Mouse (Mus musculus): ENCODE measurements around the gene Tnk2. TPM values are rescaled to one million over a fixed set of nuclear protein-coding genes. Genes with fewer than 3 reads are reported as not detected.

Gene Tnk2
- polyA plus RNA-seq, 1 experiment from 2014 or later, result 17.1 TPM

GRCm38 (mm10) chr16:32610460-32611255, 33.0 kb upstream of the Tnk2 start:
- no peaks in the 10 kb centered on the region for H3K27me3 ChIP-seq (ENCODE audit: control insufficient read depth, insufficient read depth, low read length)
- no peak for ATAC-seq (ENCODE audit: low FRiP score, low TSS enrichment)
- no peaks in the 10 kb centered on the region for H3K4me1 ChIP-seq (replicated peaks; ENCODE audit: control insufficient read depth, insufficient read depth)
- H3K9me3 ChIP-seq (ENCODE audit: control insufficient read depth, low read length), result no peaks in the 10 kb centered on the region
- no peaks in the 10 kb centered on the region for H3K36me3 ChIP-seq (ENCODE audit: control insufficient read depth, insufficient read depth, low read length)
- no peak overlapping the region for H3K27ac ChIP-seq (replicated peaks)
- TF ChIP-seq CTCF (IDR thresholded peaks at IDR 0.05; ENCODE audit: low read depth) (no peak), EP300 (optimal IDR thresholded peaks at IDR 0.05) (no peak)
- peak; percentile 48 for DNase-seq (ENCODE audit: low spot score)
- peak overlapping the region; percentile 88 for H3K4me2 ChIP-seq (replicated peaks; ENCODE audit: low read depth)
- no peak overlapping the region for H3K9ac ChIP-seq (ENCODE audit: low read length)
- H3K4me3 ChIP-seq (ENCODE audit: low read depth, low read length), result peak overlapping the region; percentile 81; the same call in 1 of the 2 replicates
- 54% methylated on average over 5 of the region's 5 CpGs for WGBS

- no peak overlapping the region for H3K9ac ChIP-seq (ENCODE audit: low read length)
- 71% methylated on average over 1 of the region's 1 CpGs for WGBS
- H3K27ac ChIP-seq (replicated peaks), result no peak overlapping the region
- TF ChIP-seq CTCF (IDR thresholded peaks at IDR 0.05; ENCODE audit: low read depth), result no peak
- no peak for TF ChIP-seq EP300 (optimal IDR thresholded peaks at IDR 0.05)
- H3K4me3 ChIP-seq (ENCODE audit: low read depth, low read length), result no peak overlapping the region
- no peaks in the 10 kb centered on the region for H3K27me3 ChIP-seq (ENCODE audit: control insufficient read depth, insufficient read depth, low read length)
- no peak for DNase-seq (ENCODE audit: low spot score)
- H3K36me3 ChIP-seq (ENCODE audit: control insufficient read depth, insufficient read depth, low read length), result no peaks in the 10 kb centered on the region
- H3K4me1 ChIP-seq (replicated peaks; ENCODE audit: control insufficient read depth, insufficient read depth), result no peaks in the 10 kb centered on the region
- no peak for ATAC-seq (ENCODE audit: low FRiP score, low TSS enrichment)
- H3K9me3 ChIP-seq (ENCODE audit: control insufficient read depth, low read length), result no peaks in the 10 kb centered on the region
- no peak overlapping the region for H3K4me2 ChIP-seq (replicated peaks; ENCODE audit: low read depth)
Measured at GRCm38 (mm10) chr16:32612052-32612451, 31.6 kb upstream of the Tnk2 start.

- WGBS, result 73% methylated on average over 3 of the region's 3 CpGs
- Histone ChIP-seq H3K4me1 (replicated peaks; ENCODE audit: control insufficient read depth, insufficient read depth) (no peaks in the 10 kb centered on the region), H3K4me2 (replicated peaks; ENCODE audit: low read depth) (no peak overlapping the region), H3K9me3 (ENCODE audit: control insufficient read depth, low read length) (no peaks in the 10 kb centered on the region), H3K9ac (ENCODE audit: low read length) (no peak overlapping the region), H3K4me3 (ENCODE audit: low read depth, low read length) (no peak overlapping the region), H3K27ac (replicated peaks) (no peak overlapping the region), H3K36me3 (ENCODE audit: control insufficient read depth, insufficient read depth, low read length) (no peaks in the 10 kb centered on the region), H3K27me3 (ENCODE audit: control insufficient read depth, insufficient read depth, low read length) (no peaks in the 10 kb centered on the region)
- DNase-seq (ENCODE audit: low spot score) (no peak), ATAC-seq (ENCODE audit: low FRiP score, low TSS enrichment) (no peak)
- TF ChIP-seq EP300 (optimal IDR thresholded peaks at IDR 0.05) (no peak), CTCF (IDR thresholded peaks at IDR 0.05; ENCODE audit: low read depth) (peak; percentile 10; the same call in 1 of the 2 replicates)
Measured at GRCm38 (mm10) chr16:32613269-32613834, 30.3 kb upstream of the Tnk2 start.

GRCm38 (mm10) chr16:32614047-32614446, 29.6 kb upstream of the Tnk2 start:
- Histone ChIP-seq H3K4me2 (replicated peaks; ENCODE audit: low read depth) (no peak overlapping the region), H3K4me1 (replicated peaks; ENCODE audit: control insufficient read depth, insufficient read depth) (no peaks in the 10 kb centered on the region), H3K9ac (ENCODE audit: low read length) (no peak overlapping the region), H3K27ac (replicated peaks) (no peak overlapping the region), H3K9me3 (ENCODE audit: control insufficient read depth, low read length) (no peaks in the 10 kb centered on the region), H3K36me3 (ENCODE audit: control insufficient read depth, insufficient read depth, low read length) (no peaks in the 10 kb centered on the region), H3K27me3 (ENCODE audit: control insufficient read depth, insufficient read depth, low read length) (no peaks in the 10 kb centered on the region), H3K4me3 (ENCODE audit: low read depth, low read length) (no peak overlapping the region)
- no peak for DNase-seq (ENCODE audit: low spot score)
- TF ChIP-seq CTCF (IDR thresholded peaks at IDR 0.05; ENCODE audit: low read depth) (peak; percentile 49), EP300 (optimal IDR thresholded peaks at IDR 0.05) (no peak)
- ATAC-seq (ENCODE audit: low FRiP score, low TSS enrichment), result no peak
- WGBS, result 52% methylated on average over 4 of the region's 4 CpGs

- no peak for TF ChIP-seq EP300 (optimal IDR thresholded peaks at IDR 0.05)
- peaks cover 5% of the 10 kb centered on the region for H3K36me3 ChIP-seq (ENCODE audit: control insufficient read depth, insufficient read depth, low read length)
- H3K27ac ChIP-seq (replicated peaks), result no peak overlapping the region
- 98% methylated on average over 1 of the region's 1 CpGs for WGBS
- ATAC-seq (ENCODE audit: low FRiP score, low TSS enrichment) (no peak), DNase-seq (ENCODE audit: low spot score) (no peak)
- H3K27me3 ChIP-seq (ENCODE audit: control insufficient read depth, insufficient read depth, low read length), result no peaks in the 10 kb centered on the region
- H3K9me3 ChIP-seq (ENCODE audit: control insufficient read depth, low read length), result no peaks in the 10 kb centered on the region
- no peak overlapping the region for H3K4me3 ChIP-seq (ENCODE audit: low read depth, low read length)
- no peak overlapping the region for H3K9ac ChIP-seq (ENCODE audit: low read length)
- H3K4me2 ChIP-seq (replicated peaks; ENCODE audit: low read depth), result no peak overlapping the region
- no peaks in the 10 kb centered on the region for H3K4me1 ChIP-seq (replicated peaks; ENCODE audit: control insufficient read depth, insufficient read depth)
Measured at GRCm38 (mm10) chr16:32618946-32619345, 24.7 kb upstream of the Tnk2 start.

- 85% methylated on average over 8 of the region's 8 CpGs for WGBS
- Histone ChIP-seq H3K9ac (ENCODE audit: low read length) (no peak overlapping the region), H3K4me1 (replicated peaks; ENCODE audit: control insufficient read depth, insufficient read depth) (no peaks in the 10 kb centered on the region), H3K27ac (replicated peaks) (no peak overlapping the region), H3K9me3 (ENCODE audit: control insufficient read depth, low read length) (no peaks in the 10 kb centered on the region), H3K4me3 (ENCODE audit: low read depth, low read length) (no peak overlapping the region), H3K27me3 (ENCODE audit: control insufficient read depth, insufficient read depth, low read length) (no peaks in the 10 kb centered on the region), H3K36me3 (ENCODE audit: control insufficient read depth, insufficient read depth, low read length) (peaks cover 11% of the 10 kb centered on the region), H3K4me2 (replicated peaks; ENCODE audit: low read depth) (no peak overlapping the region)
- TF ChIP-seq CTCF (IDR thresholded peaks at IDR 0.05; ENCODE audit: low read depth) (no peak), EP300 (optimal IDR thresholded peaks at IDR 0.05) (no peak)
- ATAC-seq (ENCODE audit: low FRiP score, low TSS enrichment) (no peak), DNase-seq (ENCODE audit: low spot score) (no peak)
Measured at GRCm38 (mm10) chr16:32628140-32628539, 15.5 kb upstream of the Tnk2 start.

All from stomach, postnatal 0 days (tissue).